Mouse (Mus musculus) neural tube, embryonic 13.5 days (tissue): ENCODE measurements around the gene Rngtt. TPM values are rescaled to one million over a fixed set of nuclear protein-coding genes. Genes with fewer than 3 reads are reported as not detected.

Experiments
- ATAC-seq: fragments of 200-750 bp; cut with Nextera tagmentation; 2 replicates; pipeline ENCODE4 v1.8.0; 2017; ENCODE audit warnings: low read depth, mild to moderate bottlenecking, moderate TSS enrichment, moderate library complexity
- H3K27ac ChIP-seq: fragments of 300-500 bp; sonication (generic); replicated peaks from 2 replicates; pipeline ENCODE4 v1.5.1; 2015; ENCODE audit warnings: moderate library complexity, mild to moderate bottlenecking, inconsistent platforms
- H3K27me3 ChIP-seq: fragments of 300-500 bp; sonication (generic); 2 replicates; pipeline ENCODE4 v1.6.1; 2015; ENCODE audit warnings: mild to moderate bottlenecking, inconsistent platforms
- H3K36me3 ChIP-seq: fragments of 300-500 bp; sonication (generic); 2 replicates; pipeline ENCODE4 v1.6.1; 2015; ENCODE audit warnings: mild to moderate bottlenecking, inconsistent platforms
- H3K4me1 ChIP-seq: fragments of 300-500 bp; sonication (generic); replicated peaks from 2 replicates; pipeline ENCODE4 v1.6.1; 2015; ENCODE audit warnings: inconsistent platforms
- H3K4me2 ChIP-seq: fragments of 300-500 bp; sonication (generic); 2 replicates; pipeline ENCODE4 v1.6.1; 2015; ENCODE audit warnings: inconsistent platforms, mild to moderate bottlenecking, moderate library complexity
- H3K4me3 ChIP-seq: fragments of 300-500 bp; sonication (generic); 2 replicates; pipeline ENCODE4 v1.5.1; 2015; ENCODE audit warnings: mild to moderate bottlenecking, inconsistent platforms
- H3K9ac ChIP-seq: fragments of 300-500 bp; sonication (generic); 2 replicates; pipeline ENCODE4 v1.6.1; 2015; ENCODE audit warnings: moderate library complexity, mild to moderate bottlenecking, inconsistent platforms
- H3K9me3 ChIP-seq: fragments of 300-500 bp; sonication (generic); 2 replicates; pipeline ENCODE4 v1.6.1; 2016; ENCODE audit warnings: inconsistent platforms
- whole genome bisulfite sequencing: fragments of 180-500 bp; shearing (Covaris S2); methylation state at CpG from one replicate; pipeline ENCODE4 v1.1.7; 2015; 5-methylcytosine and 5-hydroxymethylcytosine counted together
- polyA plus RNA-seq: library from polyadenylated mRNA; unstranded; fragments of >200 nt; fragmentation: Nextera tagmentation; extraction: Ambion mirVana; gene quantifications from 2 replicates; pipeline ENCODE4 v1.2.1, GENCODE M21; 2015

Gene Rngtt
- polyA plus RNA-seq, 1 experiment from 2014 or later = 28.0 TPM

DNA sequence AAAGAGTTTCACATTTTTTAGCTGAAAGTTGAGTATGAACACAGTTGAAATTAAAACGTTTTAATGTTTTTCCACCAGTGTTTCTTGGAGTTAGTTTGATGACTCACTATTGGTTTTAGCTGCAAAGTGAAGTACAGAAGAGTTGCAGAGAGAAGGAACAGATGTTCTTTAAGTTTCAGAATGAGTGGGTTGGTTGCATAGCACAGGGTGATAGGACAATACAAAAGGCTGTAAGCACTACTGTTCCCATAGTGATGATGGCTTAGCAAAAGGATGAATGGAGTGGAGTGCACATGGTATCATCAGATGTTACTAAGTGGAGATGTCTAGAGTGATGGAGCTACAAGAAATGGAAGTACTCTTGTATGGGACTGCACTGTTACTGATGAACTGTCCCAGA lies 157.5 kb downstream of the Rngtt start:
- Histone ChIP-seq H3K9ac (no peak overlapping the region), H3K4me3 (no peak overlapping the region), H3K4me1 (no peaks in the 10 kb centered on the region), H3K4me2 (no peak overlapping the region), H3K27me3 (no peaks in the 10 kb centered on the region), H3K9me3 (no peaks in the 10 kb centered on the region), H3K27ac (no peak overlapping the region), H3K36me3 (peaks cover 6% of the 10 kb centered on the region; the same call in 1 of the 2 replicates)
- WGBS = 80% methylated on average over 1 of the region's 1 CpGs
- ATAC-seq = no peak

DNA sequence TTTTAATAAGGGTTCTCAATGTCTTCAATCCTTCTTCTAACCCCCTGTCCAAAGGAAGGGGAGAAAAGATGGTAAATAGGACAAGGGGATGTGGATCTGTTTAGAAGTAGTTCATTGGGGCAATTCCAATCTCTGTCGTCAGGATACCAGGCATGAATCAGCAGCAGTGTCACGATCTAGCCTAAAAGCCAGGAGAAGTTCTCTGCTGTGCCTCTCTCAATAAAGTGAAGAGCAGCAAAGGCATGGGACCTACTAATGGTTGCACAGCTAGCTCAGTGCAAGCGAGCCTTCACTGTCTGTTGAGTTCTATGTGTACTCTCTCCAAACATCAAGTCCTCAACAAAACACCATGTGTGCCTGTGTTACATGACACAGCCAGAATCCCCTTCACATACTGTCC lies 158.0 kb downstream of the Rngtt start:
- H3K27me3 ChIP-seq = no peaks in the 10 kb centered on the region
- no peak overlapping the region for H3K4me3 ChIP-seq
- no peak for ATAC-seq
- H3K9me3 ChIP-seq = no peaks in the 10 kb centered on the region
- no peak overlapping the region for H3K27ac ChIP-seq
- no peak overlapping the region for H3K4me2 ChIP-seq
- H3K36me3 ChIP-seq = peaks cover 6% of the 10 kb centered on the region; the same call in 1 of the 2 replicates
- 91% methylated on average over 3 of the region's 3 CpGs for WGBS
- H3K4me1 ChIP-seq = no peaks in the 10 kb centered on the region
- H3K9ac ChIP-seq = no peak overlapping the region

DNA sequence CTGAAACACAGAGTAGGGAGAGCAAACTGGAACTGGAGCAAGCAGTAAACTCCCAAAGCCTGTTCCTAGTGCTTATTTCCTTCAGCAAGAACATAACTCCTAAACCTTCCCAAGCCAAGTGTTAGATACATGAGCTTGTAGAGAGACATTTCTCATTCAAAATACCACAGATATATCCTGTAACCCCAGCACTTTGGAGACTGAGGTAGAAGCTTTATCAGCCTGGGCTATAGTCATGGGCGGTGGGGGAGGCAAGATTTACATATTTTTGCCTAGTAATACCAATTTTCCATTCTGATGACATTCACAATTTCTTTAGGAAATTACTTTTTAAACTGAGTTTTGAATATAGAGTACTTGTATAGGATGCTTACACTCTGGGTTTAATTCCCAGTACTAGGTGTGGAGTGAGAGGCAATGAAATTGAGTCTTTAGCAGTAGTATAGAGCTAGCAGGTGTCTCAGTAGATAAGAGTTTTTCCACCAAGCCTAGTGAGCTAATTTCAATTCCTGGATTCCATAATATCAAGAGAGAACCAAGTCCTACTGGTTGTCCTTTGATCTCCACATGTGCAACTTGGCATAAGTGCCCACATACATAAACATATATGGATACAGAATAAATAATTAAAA lies 160.7 kb downstream of the Rngtt start:
- Histone ChIP-seq H3K36me3 (no peaks in the 10 kb centered on the region), H3K9ac (no peak overlapping the region), H3K4me3 (no peak overlapping the region), H3K4me1 (no peaks in the 10 kb centered on the region), H3K4me2 (no peak overlapping the region), H3K27me3 (no peaks in the 10 kb centered on the region), H3K27ac (no peak overlapping the region), H3K9me3 (no peaks in the 10 kb centered on the region)
- no peak for ATAC-seq
- 97% methylated on average over 1 of the region's 1 CpGs for WGBS

DNA sequence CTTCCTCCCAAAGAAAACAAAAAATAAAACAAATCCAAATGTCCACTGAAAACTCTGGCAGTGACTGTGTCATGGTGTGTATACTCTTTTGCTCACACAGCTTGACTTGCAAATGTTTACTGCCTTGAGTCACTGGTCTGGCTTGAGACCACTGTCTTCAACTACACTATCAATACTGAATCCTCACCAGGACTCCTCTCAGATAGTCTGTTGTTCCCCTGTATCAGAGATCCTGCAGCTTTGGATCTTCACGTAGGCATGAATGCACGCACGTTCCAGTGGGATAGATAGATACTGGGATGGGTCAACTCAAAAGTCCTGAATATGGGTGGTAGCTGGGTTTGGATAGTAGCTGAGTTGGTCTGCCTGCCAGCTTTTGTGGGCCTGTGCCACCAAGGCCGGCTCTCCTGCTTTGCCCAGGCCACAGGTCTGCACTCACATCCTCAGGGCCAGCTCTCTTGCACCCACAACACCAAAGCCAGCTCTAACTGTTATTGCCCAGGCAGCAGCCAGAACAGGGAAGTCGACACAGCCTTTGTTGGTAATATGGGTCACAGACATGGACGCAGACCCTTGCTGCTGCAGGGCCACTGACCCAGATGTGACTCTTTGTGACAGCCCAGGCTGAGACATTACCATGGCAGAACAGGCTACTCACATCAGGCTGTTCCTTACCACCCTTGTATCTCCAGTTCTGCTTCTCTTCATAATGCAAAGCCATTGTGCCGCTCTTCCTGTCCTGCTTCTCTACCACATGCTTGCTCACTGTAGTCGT lies 168.1 kb downstream of the Rngtt start:
- WGBS = 90% methylated on average over 8 of the region's 8 CpGs
- Histone ChIP-seq H3K36me3 (no peaks in the 10 kb centered on the region), H3K9ac (no peak overlapping the region), H3K9me3 (no peaks in the 10 kb centered on the region), H3K4me1 (no peaks in the 10 kb centered on the region), H3K27me3 (no peaks in the 10 kb centered on the region), H3K4me3 (no peak overlapping the region), H3K27ac (no peak overlapping the region), H3K4me2 (no peak overlapping the region)
- no peak for ATAC-seq

DNA sequence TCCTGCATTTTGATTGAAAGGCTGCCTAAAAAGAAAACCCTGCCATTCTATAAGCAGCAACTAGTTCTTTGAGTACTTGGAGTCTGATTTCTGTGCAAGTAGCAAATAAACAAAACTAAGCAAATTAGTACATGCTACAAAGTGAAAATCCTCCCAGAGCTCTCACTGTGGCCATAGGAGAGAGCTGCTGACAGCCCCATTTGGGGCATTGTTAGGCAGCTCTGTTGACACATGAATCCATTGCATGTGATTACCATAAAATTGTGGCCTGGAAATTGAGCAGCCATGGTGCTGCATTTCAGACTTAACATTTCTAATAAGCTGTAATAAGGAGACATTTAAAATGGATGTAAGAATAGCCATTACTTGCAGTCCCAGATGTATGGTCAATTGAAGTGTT lies 171.6 kb downstream of the Rngtt start:
- H3K9ac ChIP-seq = no peak overlapping the region
- H3K4me1 ChIP-seq = no peaks in the 10 kb centered on the region
- H3K4me2 ChIP-seq = no peak overlapping the region
- H3K9me3 ChIP-seq = no peaks in the 10 kb centered on the region
- no peaks in the 10 kb centered on the region for H3K36me3 ChIP-seq
- no peak overlapping the region for H3K27ac ChIP-seq
- ATAC-seq = no peak
- H3K4me3 ChIP-seq = no peak overlapping the region
- no peaks in the 10 kb centered on the region for H3K27me3 ChIP-seq

GRCm38 (mm10) chr4:33486050-33486449 lies 175.9 kb downstream of the Rngtt start:
- Histone ChIP-seq H3K27ac (no peak overlapping the region), H3K9ac (no peak overlapping the region), H3K36me3 (no peaks in the 10 kb centered on the region), H3K4me2 (no peak overlapping the region), H3K9me3 (no peaks in the 10 kb centered on the region), H3K4me1 (no peaks in the 10 kb centered on the region), H3K27me3 (no peaks in the 10 kb centered on the region), H3K4me3 (no peak overlapping the region)
- WGBS = 46% methylated on average over 1 of the region's 1 CpGs
- ATAC-seq = no peak

GRCm38 (mm10) chr4:33491108-33491507 lies 181.0 kb downstream of the Rngtt start:
- H3K4me3 ChIP-seq = no peak overlapping the region
- peaks cover 4% of the 10 kb centered on the region; the same call in 1 of the 2 replicates for H3K9me3 ChIP-seq
- WGBS = 95% methylated on average over 1 of the region's 1 CpGs
- no peak for ATAC-seq
- no peak overlapping the region for H3K9ac ChIP-seq
- no peaks in the 10 kb centered on the region for H3K4me1 ChIP-seq
- H3K4me2 ChIP-seq = no peak overlapping the region
- H3K27me3 ChIP-seq = no peaks in the 10 kb centered on the region
- H3K36me3 ChIP-seq = peaks cover 3% of the 10 kb centered on the region; the same call in 1 of the 2 replicates
- no peak overlapping the region for H3K27ac ChIP-seq

- H3K27me3 ChIP-seq = no peaks in the 10 kb centered on the region
- no peak overlapping the region for H3K9ac ChIP-seq
- H3K36me3 ChIP-seq = peaks cover 3% of the 10 kb centered on the region; the same call in 1 of the 2 replicates
- no peak overlapping the region for H3K4me3 ChIP-seq
- no peak for ATAC-seq
- H3K9me3 ChIP-seq = peaks cover 4% of the 10 kb centered on the region; the same call in 1 of the 2 replicates
- no peak overlapping the region for H3K27ac ChIP-seq
- 0 out of 2 replicates have a peak, but pooled peaks cover 6% of the 10 kb centered on the region for H3K4me1 ChIP-seq
- WGBS = 95% methylated on average over 2 of the region's 2 CpGs
- H3K4me2 ChIP-seq = no peak overlapping the region
Measured at GRCm38 (mm10) chr4:33494377-33494776, 184.3 kb downstream of the Rngtt start.

GRCm38 (mm10) chr4:33496985-33497384 lies 186.9 kb downstream of the Rngtt start:
- no peak for ATAC-seq
- peaks cover 4% of the 10 kb centered on the region; the same call in 1 of the 2 replicates for H3K9me3 ChIP-seq
- no peak overlapping the region for H3K4me3 ChIP-seq
- no peak overlapping the region for H3K4me2 ChIP-seq
- H3K27me3 ChIP-seq = no peaks in the 10 kb centered on the region
- 52% methylated on average over 2 of the region's 2 CpGs for WGBS
- peaks cover 15% of the 10 kb centered on the region for H3K36me3 ChIP-seq
- 0 out of 2 replicates have a peak, but pooled peaks cover 6% of the 10 kb centered on the region for H3K4me1 ChIP-seq
- no peak overlapping the region for H3K9ac ChIP-seq
- no peak overlapping the region for H3K27ac ChIP-seq

- no peak overlapping the region for H3K9ac ChIP-seq
- H3K4me3 ChIP-seq = no peak overlapping the region
- peaks cover 4% of the 10 kb centered on the region; the same call in 1 of the 2 replicates for H3K9me3 ChIP-seq
- ATAC-seq = no peak
- no peaks in the 10 kb centered on the region for H3K27me3 ChIP-seq
- H3K27ac ChIP-seq = no peak overlapping the region
- no peak overlapping the region for H3K4me2 ChIP-seq
- 0 out of 2 replicates have a peak, but pooled peaks cover 6% of the 10 kb centered on the region for H3K4me1 ChIP-seq
- peaks cover 21% of the 10 kb centered on the region for H3K36me3 ChIP-seq
Measured at GRCm38 (mm10) chr4:33497657-33498056, 187.5 kb downstream of the Rngtt start.

- peaks cover 4% of the 10 kb centered on the region; the same call in 1 of the 2 replicates for H3K9me3 ChIP-seq
- no peak for ATAC-seq
- 63% methylated on average over 4 of the region's 4 CpGs for WGBS
Measured at GRCm38 (mm10) chr4:33498160-33498874, 188.2 kb downstream of the Rngtt start.

GRCm38 (mm10) chr4:33506638-33507037 lies 196.5 kb downstream of the Rngtt start:
- no peak for ATAC-seq
- H3K4me2 ChIP-seq = no peak overlapping the region
- H3K4me3 ChIP-seq = no peak overlapping the region
- H3K27me3 ChIP-seq = no peaks in the 10 kb centered on the region
- H3K9me3 ChIP-seq = no peaks in the 10 kb centered on the region
- H3K9ac ChIP-seq = no peak overlapping the region
- peaks cover 29% of the 10 kb centered on the region for H3K36me3 ChIP-seq
- H3K27ac ChIP-seq = no peak overlapping the region
- H3K4me1 ChIP-seq = no peaks in the 10 kb centered on the region

More at GRCm38 (mm10) chr4:33498160-33498874, 188.2 kb downstream of the Rngtt start:
- Histone ChIP-seq H3K36me3 (peaks cover 25% of the 10 kb centered on the region), H3K4me3 (no peak overlapping the region), H3K27me3 (no peaks in the 10 kb centered on the region), H3K4me1 (0 out of 2 replicates have a peak, but pooled peaks cover 6% of the 10 kb centered on the region), H3K9ac (no peak overlapping the region), H3K27ac (no peak overlapping the region), H3K4me2 (no peak overlapping the region)
